Mouse (Mus musculus) liver, embryonic 15.5 days (tissue): ENCODE data around the gene Tanc2. TPM values are rescaled to one million over a fixed set of nuclear protein-coding genes. Genes with fewer than 3 reads are reported as not detected.

ENCODE experiments used
- ATAC-seq: fragments of 200-750 bp; cut with Nextera tagmentation; 2 replicates; pipeline ENCODE4 v1.8.0; 2017; ENCODE audit warnings: moderate number of reproducible peaks, mild to moderate bottlenecking, moderate library complexity; ENCODE audit not compliant: insufficient read depth
- H3K27ac ChIP-seq: fragments of 300-500 bp; sonication (generic); replicated peaks from 2 replicates; pipeline ENCODE4 v1.5.1; 2015; ENCODE audit warnings: mild to moderate bottlenecking, inconsistent platforms
- H3K27me3 ChIP-seq: fragments of 300-500 bp; sonication (generic); 2 replicates; pipeline ENCODE4 v1.6.1; 2015; ENCODE audit warnings: mild to moderate bottlenecking, inconsistent platforms
- H3K36me3 ChIP-seq: fragments of 300-500 bp; sonication (generic); replicated peaks from 2 replicates; pipeline ENCODE4 v1.6.1; 2015; ENCODE audit warnings: moderate library complexity, mild to moderate bottlenecking, inconsistent platforms
- H3K4me1 ChIP-seq: fragments of 300-500 bp; sonication (generic); replicated peaks from 2 replicates; pipeline ENCODE4 v1.6.1; 2015; ENCODE audit warnings: inconsistent platforms
- H3K4me2 ChIP-seq: fragments of 300-500 bp; sonication (generic); 2 replicates; pipeline ENCODE4 v1.6.1; 2015; ENCODE audit warnings: moderate library complexity, mild to moderate bottlenecking, inconsistent platforms
- H3K4me3 ChIP-seq: fragments of 300-500 bp; sonication (generic); replicated peaks from 2 replicates; pipeline ENCODE4 v1.5.1; 2015; ENCODE audit warnings: mild to moderate bottlenecking, inconsistent platforms
- H3K9ac ChIP-seq: fragments of 300-500 bp; sonication (generic); 2 replicates; pipeline ENCODE4 v1.6.1; 2015; ENCODE audit warnings: moderate library complexity, mild to moderate bottlenecking, inconsistent platforms
- H3K9me3 ChIP-seq: fragments of 300-500 bp; sonication (generic); replicated peaks from 2 replicates; pipeline ENCODE4 v1.6.1; 2016; ENCODE audit warnings: inconsistent platforms
- WGBS: fragments of 180-500 bp; shearing (Covaris S2); methylation state at CpG from one replicate; pipeline ENCODE4 v1.1.7; 2015; ENCODE audit warnings: mixed read lengths; ENCODE audit not compliant: insufficient replicate concordance; 5-methylcytosine and 5-hydroxymethylcytosine counted together
- polyA plus RNA-seq: library from polyadenylated mRNA; unstranded; fragments of >200 nt; fragmentation: Nextera tagmentation; extraction: Ambion mirVana; gene quantifications from 2 replicates; pipeline ENCODE4 v1.2.1, GENCODE M21; 2015

Tanc2 gene
- polyA plus RNA-seq, 1 experiment from 2014 or later: 1.2 TPM

DNA sequence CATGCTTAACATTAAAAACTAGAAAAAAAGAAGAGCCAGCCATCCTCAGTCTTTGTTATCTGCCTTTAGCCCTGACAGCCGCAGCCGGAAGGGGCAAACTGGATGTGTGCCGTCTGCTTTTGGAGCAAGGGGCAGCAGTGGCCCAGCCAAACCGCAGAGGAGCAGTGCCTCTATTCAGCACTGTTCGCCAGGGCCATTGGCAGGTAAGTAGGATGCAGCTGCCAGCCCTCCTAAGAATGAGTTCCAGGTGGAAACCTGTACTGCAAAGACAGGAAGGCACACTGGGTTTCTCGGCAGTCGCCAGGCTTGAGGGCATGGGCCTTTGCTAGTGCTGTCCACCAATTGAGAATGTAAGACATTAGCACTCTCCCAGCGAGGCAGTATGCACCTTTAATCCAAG lies 319.1 kb downstream of the Tanc2 start:
- no peak for ATAC-seq
- 66% methylated on average over 8 of the region's 8 CpGs for whole genome bisulfite sequencing

DNA sequence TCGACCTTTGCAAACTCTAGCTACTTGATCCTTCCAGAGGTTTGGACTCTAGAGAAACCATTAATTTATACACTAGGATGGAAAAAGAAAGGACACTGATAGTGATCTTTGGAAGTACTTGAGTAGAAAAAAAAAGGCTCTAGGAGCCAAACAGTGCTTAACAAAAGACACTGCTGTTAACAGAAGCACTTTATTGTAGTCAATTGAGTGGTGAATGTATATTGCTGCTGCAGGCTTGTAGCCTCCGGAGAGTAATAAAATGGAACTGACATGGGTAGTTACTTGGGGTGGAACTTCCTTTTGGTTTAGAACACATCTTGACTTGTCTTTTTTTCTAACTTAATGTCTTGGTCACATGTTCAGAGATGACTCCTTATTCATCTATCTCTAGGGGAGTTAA lies 319.8 kb downstream of the Tanc2 start:
- Histone ChIP-seq H3K27ac (no peak overlapping the region), H3K9me3 (no peaks in the 10 kb centered on the region), H3K9ac (no peak overlapping the region), H3K4me1 (no peaks in the 10 kb centered on the region), H3K36me3 (no peaks in the 10 kb centered on the region), H3K4me3 (no peak overlapping the region), H3K27me3 (no peaks in the 10 kb centered on the region), H3K4me2 (no peak overlapping the region)
- 55% methylated on average over 2 of the region's 2 CpGs for WGBS
- ATAC-seq: no peak

More for the DNA sequence above, 319.1 kb downstream of the Tanc2 start:
- Histone ChIP-seq H3K4me3 (no peak overlapping the region), H3K36me3 (no peaks in the 10 kb centered on the region), H3K9me3 (no peaks in the 10 kb centered on the region), H3K9ac (no peak overlapping the region), H3K4me2 (no peak overlapping the region), H3K27me3 (no peaks in the 10 kb centered on the region), H3K27ac (no peak overlapping the region), H3K4me1 (no peaks in the 10 kb centered on the region)

GRCm38 (mm10) chr11:105911149-105911548 lies 321.4 kb downstream of the Tanc2 start:
- Histone ChIP-seq H3K4me2 (no peak overlapping the region), H3K9ac (no peak overlapping the region), H3K9me3 (no peaks in the 10 kb centered on the region), H3K4me1 (no peaks in the 10 kb centered on the region), H3K36me3 (no peaks in the 10 kb centered on the region), H3K27ac (no peak overlapping the region), H3K4me3 (no peak overlapping the region), H3K27me3 (no peaks in the 10 kb centered on the region)
- ATAC-seq: no peak

GRCm38 (mm10) chr11:105911592-105912375 lies 322.0 kb downstream of the Tanc2 start:
- WGBS: 26% methylated on average over 4 of the region's 4 CpGs
- H3K27me3 ChIP-seq: no peaks in the 10 kb centered on the region
- H3K36me3 ChIP-seq: no peaks in the 10 kb centered on the region
- H3K9ac ChIP-seq: no peak overlapping the region
- ATAC-seq: no peak
- H3K4me3 ChIP-seq: no peak overlapping the region
- H3K4me1 ChIP-seq: no peaks in the 10 kb centered on the region
- H3K4me2 ChIP-seq: no peak overlapping the region
- H3K27ac ChIP-seq: no peak overlapping the region
- H3K9me3 ChIP-seq: no peaks in the 10 kb centered on the region

DNA sequence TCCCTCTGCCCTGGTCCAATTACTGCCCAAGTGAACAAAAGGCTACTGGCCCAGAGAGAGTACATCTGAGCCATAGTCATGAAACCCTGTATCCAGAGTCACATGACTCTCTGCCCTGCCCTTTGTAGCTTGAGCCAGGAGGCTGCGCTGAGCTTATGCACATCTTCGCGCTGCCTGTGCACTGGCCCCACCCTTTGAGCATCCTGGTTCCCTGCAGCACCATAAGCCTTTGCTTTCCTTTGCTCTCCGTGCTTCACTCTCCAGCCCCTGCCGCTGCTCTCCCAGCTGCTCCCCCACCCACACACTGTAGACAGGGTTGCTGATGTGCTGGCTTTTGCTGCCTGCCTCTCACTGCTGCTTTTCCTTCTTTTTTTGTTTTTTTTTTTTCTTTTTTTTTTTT lies 323.8 kb downstream of the Tanc2 start:
- H3K36me3 ChIP-seq: no peaks in the 10 kb centered on the region
- H3K9ac ChIP-seq: no peak overlapping the region
- no peak overlapping the region for H3K27ac ChIP-seq
- no peak for ATAC-seq
- 66% methylated on average over 5 of the region's 5 CpGs for WGBS
- no peaks in the 10 kb centered on the region for H3K27me3 ChIP-seq
- H3K4me3 ChIP-seq: no peak overlapping the region
- H3K4me1 ChIP-seq: no peaks in the 10 kb centered on the region
- no peak overlapping the region for H3K4me2 ChIP-seq
- H3K9me3 ChIP-seq: no peaks in the 10 kb centered on the region

GRCm38 (mm10) chr11:105920098-105920785 lies 330.5 kb downstream of the Tanc2 start:
- WGBS: 57% methylated on average over 3 of the region's 3 CpGs
- no peak overlapping the region for H3K27ac ChIP-seq
- ATAC-seq: no peak
- no peak overlapping the region for H3K4me2 ChIP-seq
- H3K4me3 ChIP-seq: no peak overlapping the region
- H3K36me3 ChIP-seq: no peaks in the 10 kb centered on the region; the same call in 1 of the 2 replicates
- H3K4me1 ChIP-seq: peaks cover 31% of the 10 kb centered on the region
- H3K9me3 ChIP-seq: no peaks in the 10 kb centered on the region
- H3K27me3 ChIP-seq: no peaks in the 10 kb centered on the region
- no peak overlapping the region for H3K9ac ChIP-seq

DNA sequence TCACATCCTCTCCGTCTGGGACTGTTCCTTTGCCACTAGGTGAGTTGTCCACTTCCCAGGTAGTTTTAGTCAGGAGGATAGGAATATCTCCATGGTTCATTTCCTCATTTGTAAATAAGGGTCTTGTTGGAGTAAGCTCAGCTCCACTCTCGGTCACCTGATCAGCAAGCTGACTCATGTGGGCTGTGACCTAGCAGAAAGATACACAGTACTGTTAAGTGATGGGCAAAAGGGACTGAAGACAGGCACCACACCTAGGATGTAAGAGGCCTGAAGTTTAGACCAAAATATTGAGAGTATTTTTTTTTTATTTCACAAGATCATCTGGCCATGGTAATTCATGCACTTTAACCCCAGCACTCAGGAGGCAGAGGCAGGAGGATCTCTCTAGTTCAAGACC lies 331.1 kb downstream of the Tanc2 start:
- H3K36me3 ChIP-seq: no peaks in the 10 kb centered on the region; the same call in 1 of the 2 replicates

GRCm38 (mm10) chr11:105921275-105921674 lies 331.5 kb downstream of the Tanc2 start:
- Histone ChIP-seq H3K9me3 (no peaks in the 10 kb centered on the region), H3K27ac (no peak overlapping the region), H3K36me3 (no peaks in the 10 kb centered on the region; the same call in 1 of the 2 replicates), H3K9ac (no peak overlapping the region), H3K4me3 (no peak overlapping the region), H3K4me1 (peaks cover 31% of the 10 kb centered on the region), H3K4me2 (peak overlapping the region; percentile 32), H3K27me3 (no peaks in the 10 kb centered on the region)
- ATAC-seq: peak; percentile 84
- WGBS: 44% methylated on average over 5 of the region's 5 CpGs

More for the DNA sequence above, 331.1 kb downstream of the Tanc2 start:
- Histone ChIP-seq H3K4me1 (peaks cover 31% of the 10 kb centered on the region), H3K9me3 (no peaks in the 10 kb centered on the region), H3K27me3 (no peaks in the 10 kb centered on the region), H3K4me2 (peak overlapping the region; percentile 32; the same call in 1 of the 2 replicates), H3K27ac (no peak overlapping the region), H3K9ac (no peak overlapping the region), H3K4me3 (no peak overlapping the region)
- WGBS: 73% methylated on average over 2 of the region's 2 CpGs
- peak; percentile 72 for ATAC-seq

- no peak overlapping the region for H3K4me3 ChIP-seq
- H3K4me2 ChIP-seq: no peak overlapping the region
- H3K36me3 ChIP-seq: no peaks in the 10 kb centered on the region; the same call in 1 of the 2 replicates
- no peak overlapping the region for H3K9ac ChIP-seq
- WGBS: 66% methylated on average over 20 of the region's 20 CpGs
- no peak overlapping the region for H3K27ac ChIP-seq
- peaks cover 31% of the 10 kb centered on the region for H3K4me1 ChIP-seq
- H3K27me3 ChIP-seq: peaks cover 8% of the 10 kb centered on the region; the same call in 1 of the 2 replicates
- ATAC-seq: no peak
- no peaks in the 10 kb centered on the region for H3K9me3 ChIP-seq
These were observed 333.2 kb downstream of the Tanc2 start for GRCm38 (mm10) chr11:105922769-105923663.

GRCm38 (mm10) chr11:105927065-105928030 lies 337.6 kb downstream of the Tanc2 start:
- peaks cover 11% of the 10 kb centered on the region; the same call in 1 of the 2 replicates for H3K27me3 ChIP-seq
- no peak overlapping the region for H3K27ac ChIP-seq
- no peak overlapping the region for H3K4me2 ChIP-seq
- H3K9ac ChIP-seq: no peak overlapping the region
- 52% methylated on average over 14 of the region's 14 CpGs for WGBS
- H3K4me1 ChIP-seq: peaks cover 7% of the 10 kb centered on the region
- H3K36me3 ChIP-seq: no peaks in the 10 kb centered on the region
- no peak overlapping the region for H3K4me3 ChIP-seq
- H3K9me3 ChIP-seq: no peaks in the 10 kb centered on the region
- ATAC-seq: no peak
